Mouse (Mus musculus): ENCODE data around the gene Frmd8.

Frmd8 gene

GRCm38 (mm10) chr19:5851481-5851971, 23.5 kb downstream of the Frmd8 start:
- intact Hi-C loops (cut with DNase I): loop anchor here (2.0 to 10.0 kb wide), 3 partner anchors 27 to 487 kb away; partner anchors contain the start of genes Banf1 and Eif1ad

- intact Hi-C loops (cut with DNase I): loop anchor here (2.0 to 10.0 kb wide), 3 partner anchors 28 to 486 kb away; partner anchors contain the start of genes Banf1 and Eif1ad
Measured at GRCm38 (mm10) chr19:5850860-5851259, 24.2 kb downstream of the Frmd8 start.

- intact Hi-C loops (cut with DNase I): loop anchor here (2.0 to 10.0 kb wide), 3 partner anchors 29 to 485 kb away; partner anchors contain the start of genes Banf1 and Eif1ad
Measured at GRCm38 (mm10) chr19:5849843-5850527, 25.1 kb downstream of the Frmd8 start.

- intact Hi-C loops (cut with DNase I): no loop called here
Measured at GRCm38 (mm10) chr19:5848826-5849672, 26.0 kb downstream of the Frmd8 start.

- intact Hi-C loops (cut with DNase I): no loop called here
Measured at GRCm38 (mm10) chr19:5848032-5848825, 26.8 kb downstream of the Frmd8 start.

- intact Hi-C loops (cut with DNase I): no loop called here
Measured at GRCm38 (mm10) chr19:5847306-5847796, 27.7 kb downstream of the Frmd8 start.

GRCm38 (mm10) chr19:5846557-5847305, 28.3 kb downstream of the Frmd8 start:
- intact Hi-C loops (cut with DNase I): no loop called here

- intact Hi-C loops (cut with DNase I): no loop called here
Measured at GRCm38 (mm10) chr19:5846154-5846553, 28.9 kb downstream of the Frmd8 start.

- intact Hi-C loops (cut with DNase I): loop anchor here (2.0 kb wide), 1 partner anchor 43 kb away; no protein-coding TSS in a partner anchor
Measured at GRCm38 (mm10) chr19:5845319-5846135, 29.5 kb downstream of the Frmd8 start.

GRCm38 (mm10) chr19:5844831-5845318, 30.2 kb downstream of the Frmd8 start:
- intact Hi-C loops (cut with DNase I): loop anchor here (2.0 kb wide), 1 partner anchor 42 kb away; no protein-coding TSS in a partner anchor

- intact Hi-C loops (cut with DNase I): loop anchor here (2.0 kb wide), 1 partner anchor 41 kb away; no protein-coding TSS in a partner anchor
Measured at GRCm38 (mm10) chr19:5843781-5844691, 31.0 kb downstream of the Frmd8 start.

- intact Hi-C loops (cut with DNase I): no loop called here
Measured at GRCm38 (mm10) chr19:5842785-5843730, 32.0 kb downstream of the Frmd8 start.

- intact Hi-C loops (cut with DNase I): no loop called here
Measured at GRCm38 (mm10) chr19:5841999-5842784, 32.9 kb downstream of the Frmd8 start.

- intact Hi-C loops (cut with DNase I): no loop called here
Measured at GRCm38 (mm10) chr19:5841389-5841946, 33.6 kb downstream of the Frmd8 start.

- intact Hi-C loops (cut with DNase I): no loop called here
Measured at GRCm38 (mm10) chr19:5840890-5841388, 34.1 kb downstream of the Frmd8 start.
